In the genomic region with DNA sequence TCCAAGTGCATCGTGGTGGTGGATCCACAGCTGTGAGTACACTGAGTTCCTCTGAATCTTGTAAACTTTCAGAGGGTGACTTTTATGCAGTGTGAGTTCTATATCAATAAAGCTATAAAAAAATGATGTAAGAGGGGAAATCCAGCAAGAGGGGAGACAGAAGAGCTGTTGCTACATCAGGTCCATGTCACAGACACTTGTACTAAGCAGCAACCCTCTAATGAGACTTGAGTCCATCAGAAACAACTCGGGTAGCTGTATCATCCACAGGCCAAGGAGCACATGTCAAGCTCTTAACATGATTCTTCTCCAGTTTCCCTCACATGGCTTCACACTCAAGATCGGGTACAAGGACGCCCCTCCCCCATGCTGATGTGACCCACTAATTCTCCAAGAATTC, we compare ENCODE assay signal across 30 mouse cellular contexts. TPM values are rescaled to one million over a fixed set of nuclear protein-coding genes. Genes with fewer than 3 reads are reported as not detected.
"Had no signal": no experiment of that assay in that cellular context is flagged by ENCODE, and none has a peak within 500 bp of the region (broad histone marks: within the 10 kb centered on the region; RNA-seq: fewer than 3 reads in every experiment).

No protein-coding gene starts in this region.

- H3K9ac ChIP-seq: embryonic facial prominence, embryonic 12.5 days; embryonic facial prominence, embryonic 13.5 days; embryonic facial prominence, embryonic 15.5 days; forebrain, embryonic 12.5 days; forebrain, embryonic 13.5 days; forebrain, embryonic 15.5 days; forebrain, postnatal 0 days had no signal

- DNase-seq: cerebellum, adult 2 months; cerebellum, adult 8-10 months; cerebellum, adult 9-10 months; cerebellum, adult 9-11 months; cerebellum, postnatal 10 days; cerebellum, postnatal 14 days; cerebellum, postnatal 25 days; cerebellum, postnatal 36 days; embryo, embryonic 11 days; forebrain, postnatal 0 days; gastrocnemius, adult 2 months; gastrocnemius, postnatal 10 days; gastrocnemius, postnatal 14 days; gastrocnemius, postnatal 25 days; gastrocnemius, postnatal 36 days; heart, adult 11 months; heart, adult 18-20 months; heart, adult 2 months had no signal

- ATAC-seq: forebrain, embryonic 13.5 days; forebrain, embryonic 14.5 days; forebrain, embryonic 15.5 days; forebrain, embryonic 16.5 days; forebrain, postnatal 0 days had no signal

- H3K4me2 ChIP-seq: embryonic facial prominence, embryonic 12.5 days; embryonic facial prominence, embryonic 13.5 days; embryonic facial prominence, embryonic 15.5 days; forebrain, embryonic 12.5 days; forebrain, embryonic 13.5 days; forebrain, embryonic 15.5 days had no signal

- H3K4me1 ChIP-seq: embryonic facial prominence, embryonic 12.5 days; embryonic facial prominence, embryonic 13.5 days; embryonic facial prominence, embryonic 15.5 days; forebrain, embryonic 10.5 days; forebrain, embryonic 12.5 days; forebrain, embryonic 13.5 days; forebrain, embryonic 15.5 days had no signal

- H3K4me3 ChIP-seq: embryonic facial prominence, embryonic 10.5 days; embryonic facial prominence, embryonic 12.5 days; embryonic facial prominence, embryonic 13.5 days; embryonic facial prominence, embryonic 15.5 days; erythroblast, embryonic 14.5 days; forebrain, embryonic 10.5 days; forebrain, embryonic 12.5 days; forebrain, embryonic 13.5 days; forebrain, embryonic 15.5 days; gastrocnemius, adult 2 months; heart, adult 2 months had no signal

- H3K27ac ChIP-seq: embryonic facial prominence, embryonic 10.5 days; embryonic facial prominence, embryonic 12.5 days; embryonic facial prominence, embryonic 13.5 days; embryonic facial prominence, embryonic 15.5 days; forebrain, embryonic 10.5 days; forebrain, embryonic 12.5 days; forebrain, embryonic 13.5 days; forebrain, embryonic 15.5 days; gastrocnemius, adult 2 months; heart, adult 2 months had no signal

- H3K9me3 ChIP-seq: embryonic facial prominence, embryonic 10.5 days; embryonic facial prominence, embryonic 12.5 days; embryonic facial prominence, embryonic 13.5 days; embryonic facial prominence, embryonic 15.5 days; forebrain, embryonic 10.5 days; forebrain, embryonic 12.5 days; forebrain, embryonic 13.5 days; forebrain, embryonic 15.5 days had no signal

- H3K36me3 ChIP-seq: embryonic facial prominence, embryonic 10.5 days; embryonic facial prominence, embryonic 12.5 days; embryonic facial prominence, embryonic 13.5 days; embryonic facial prominence, embryonic 15.5 days; forebrain, embryonic 10.5 days; forebrain, embryonic 12.5 days; forebrain, embryonic 15.5 days had no signal

- H3K27me3 ChIP-seq: embryonic facial prominence, embryonic 12.5 days; embryonic facial prominence, embryonic 13.5 days; embryonic facial prominence, embryonic 15.5 days; forebrain, embryonic 12.5 days; forebrain, embryonic 13.5 days; forebrain, embryonic 15.5 days had no signal

RNA-seq across cellular contexts. Expression of a gene that starts 56.1 kb away (rescaled TPM):
- polyA plus RNA-seq: cerebellum, adult 2 months; erythroblast, embryonic 14.5 days; forebrain, embryonic 12.5 days; forebrain, embryonic 13.5 days; forebrain, embryonic 14.5 days; forebrain, embryonic 16.5 days; frontal cortex, adult 2 months had no signal
